ENCODE assay signal across 8 mouse cellular contexts in the genomic region with DNA sequence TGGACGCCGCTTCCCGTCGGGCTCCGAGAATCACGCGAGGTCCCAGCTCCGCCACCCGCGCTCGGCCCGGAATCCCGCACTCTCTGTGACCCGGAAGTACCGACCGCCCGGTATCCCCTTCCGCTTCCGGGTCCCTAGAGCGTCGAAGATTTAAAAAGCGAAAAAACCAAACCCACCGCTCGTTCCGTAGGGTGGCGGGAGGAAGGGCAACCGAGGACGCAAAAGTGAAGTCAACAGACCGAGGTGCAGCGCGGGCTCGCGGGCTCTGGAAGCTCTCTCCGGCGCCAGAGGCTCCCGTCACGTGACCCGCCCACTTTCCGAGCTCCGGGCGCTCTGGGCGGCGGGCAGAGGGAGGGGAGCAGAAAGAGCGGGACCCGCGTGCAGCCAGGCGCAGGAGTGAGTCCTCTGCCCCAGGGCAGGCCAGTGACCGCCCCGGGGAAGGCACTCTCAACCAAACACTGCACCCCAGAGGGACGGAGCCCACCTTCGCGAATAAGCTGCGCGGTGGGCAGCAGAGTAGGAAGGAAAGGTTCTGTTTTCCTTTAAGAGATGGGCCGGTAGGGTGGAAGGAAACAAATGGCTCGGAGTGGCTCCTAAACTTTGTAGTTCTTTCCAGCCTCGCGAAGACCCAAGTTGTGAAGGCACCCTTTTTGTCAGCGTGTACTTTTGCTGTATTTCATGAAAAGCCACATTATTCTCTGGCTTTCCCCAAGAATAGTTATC. TPM values are rescaled to one million over a fixed set of nuclear protein-coding genes. Genes with fewer than 3 reads are reported as not detected.
DNase-seq lines count a peak whose midpoint lies in the region; ATAC-seq lines count a peak whose summit lies in the region.

A gene (minus strand): TSS at position 261 of the 723 bp plus-strand sequence.

- no peaks in the 10 kb centered on the region for H3K9me3 ChIP-seq in hindbrain, embryonic 11.5 days (ENCODE audit: control insufficient read depth, low read length)

- H3K36me3 ChIP-seq in hindbrain, embryonic 11.5 days (ENCODE audit: control insufficient read depth, insufficient read depth, low read length): peaks cover 10% of the 10 kb centered on the region; the same call in 1 of the 2 replicates

- H3K9ac ChIP-seq in hindbrain, embryonic 11.5 days (ENCODE audit: low read depth, low read length): peak within 1 kb of the TSS; percentile 97

- no peaks in the 10 kb centered on the region for H3K4me1 ChIP-seq in hindbrain, embryonic 11.5 days (replicated peaks; ENCODE audit: control insufficient read depth, insufficient read depth, low read length)

- ATAC-seq in frontal cortex, adult (ENCODE audit: low TSS enrichment): peak; percentile 96
- ATAC-seq in hindbrain, embryonic 11.5 days (ENCODE audit: low FRiP score): peak; percentile 97

- DNase-seq in MEL-GATA-1-ER (ENCODE audit: extremely low read depth, low read depth): peak; percentile 56
- peak; percentile 82 for DNase-seq in cerebellum, adult 8-10 months
- peak; percentile 90 for DNase-seq in hindbrain, embryonic 11.5 days (ENCODE audit: low spot score)
- DNase-seq in layer of hippocampus, postnatal 10 days (ENCODE audit: low spot score in 2 of 2): peak; percentile 82 to 86
- DNase-seq in lung, postnatal 10 days: peak; percentile 88
- peak; percentile 81 for DNase-seq in ovary, postnatal 36 days (ENCODE audit: low spot score)
- peak; percentile 82 for DNase-seq in thymus, postnatal 25 days

- under 1% methylated on average over 58 of the region's 59 CpGs for WGBS in hindbrain, embryonic 11.5 days

- no peaks in the 10 kb centered on the region for H3K27me3 ChIP-seq in hindbrain, embryonic 11.5 days (ENCODE audit: control insufficient read depth, insufficient read depth, low read length)

- H3K27ac ChIP-seq in hindbrain, embryonic 11.5 days (ENCODE audit: low read depth, low read length): peak within 1 kb of the TSS; percentile 96

- H3K4me2 ChIP-seq in hindbrain, embryonic 11.5 days (replicated peaks; ENCODE audit: low read depth, low read length): peak within 1 kb of the TSS; percentile 75

- H3K4me3 ChIP-seq in hindbrain, embryonic 11.5 days (ENCODE audit: low read depth, low read length): peak within 1 kb of the TSS; percentile 95

RNA-seq across cellular contexts. Expression of the gene that starts here (rescaled TPM):
- polyA plus RNA-seq in hindbrain, embryonic 11.5 days (2014; fragmentation: Nextera tagmentation; extraction: Ambion mirVana): 84.2 and 128 TPM in 2 replicates
- total RNA-seq in layer of hippocampus, postnatal 10 days (2021): 10 to 100 TPM; 57.8 to 58.4 TPM

Comparison
In these comparisons a context has a peak if more than half of its experiments do, and no peak if none do; other contexts are left out.
1. Peak in every context shown above with its lines: DNase-seq, ATAC-seq, H3K4me3 ChIP-seq and H3K27ac ChIP-seq.